Mouse (Mus musculus) cerebellum, adult 2 months (tissue): ENCODE results near the gene Shc4. TPM values are rescaled to one million over a fixed set of nuclear protein-coding genes. Genes with fewer than 3 reads are reported as not detected.

Experiments used
- DNase-seq, 2 experiments: peaks; one replicate each; pipeline ENCODE4 v3.0.0; 2021
- H3K27ac ChIP-seq: fragments of 200-500 bp; 2 replicates; pipeline ENCODE4 v1.5.1; 2012; ENCODE audit warnings: low read length, control low read depth, inconsistent platforms; ENCODE audit not compliant: insufficient read depth
- H3K27me3 ChIP-seq: fragments of 200-500 bp; 2 replicates; pipeline ENCODE4 v1.6.1; 2012; ENCODE audit warnings: inconsistent platforms, mild to moderate bottlenecking, low read length, moderate library complexity; ENCODE audit not compliant: control insufficient read depth, insufficient read depth
- H3K4me1 ChIP-seq: fragments of 200-500 bp; 2 replicates; pipeline ENCODE4 v1.6.1; 2011; ENCODE audit warnings: low read length; ENCODE audit not compliant: control insufficient read depth, insufficient read depth
- H3K4me3 ChIP-seq: fragments of 200-500 bp; replicated peaks from 2 replicates; pipeline ENCODE3; 2011; ENCODE audit warnings: mild to moderate bottlenecking, low read depth, low read length, control low read depth; ENCODE audit not compliant: insufficient read depth
- CTCF ChIP-seq: fragments of 200-500 bp; IDR thresholded peaks from 2 replicates; pipeline ENCODE4 v1.5.1; 2011; ENCODE audit warnings: low read depth, mild to moderate bottlenecking, control low read depth, low read length, moderate library complexity, borderline replicate concordance; ENCODE audit not compliant: insufficient read depth
- POLR2A ChIP-seq: fragments of 200-500 bp; IDR thresholded peaks from 2 replicates; pipeline ENCODE4 v1.6.1; 2011; ENCODE audit warnings: low read length, control low read depth, borderline replicate concordance; ENCODE audit not compliant: insufficient read depth
- WGBS: fragments of 180-500 bp; shearing (Covaris S2); methylation state at CpG from one replicate; pipeline ENCODE4 v1.1.7; 2018; 5-methylcytosine and 5-hydroxymethylcytosine counted together
- polyA plus RNA-seq: library from polyadenylated mRNA; depleted of rRNA; stranded (reverse); fragments of >200 nt; gene quantifications from 2 replicates; pipeline ENCODE4 v1.2.3, GENCODE M21; 2012

Shc4 gene
- polyA plus RNA-seq, 1 experiment, result 7.0 TPM

DNA sequence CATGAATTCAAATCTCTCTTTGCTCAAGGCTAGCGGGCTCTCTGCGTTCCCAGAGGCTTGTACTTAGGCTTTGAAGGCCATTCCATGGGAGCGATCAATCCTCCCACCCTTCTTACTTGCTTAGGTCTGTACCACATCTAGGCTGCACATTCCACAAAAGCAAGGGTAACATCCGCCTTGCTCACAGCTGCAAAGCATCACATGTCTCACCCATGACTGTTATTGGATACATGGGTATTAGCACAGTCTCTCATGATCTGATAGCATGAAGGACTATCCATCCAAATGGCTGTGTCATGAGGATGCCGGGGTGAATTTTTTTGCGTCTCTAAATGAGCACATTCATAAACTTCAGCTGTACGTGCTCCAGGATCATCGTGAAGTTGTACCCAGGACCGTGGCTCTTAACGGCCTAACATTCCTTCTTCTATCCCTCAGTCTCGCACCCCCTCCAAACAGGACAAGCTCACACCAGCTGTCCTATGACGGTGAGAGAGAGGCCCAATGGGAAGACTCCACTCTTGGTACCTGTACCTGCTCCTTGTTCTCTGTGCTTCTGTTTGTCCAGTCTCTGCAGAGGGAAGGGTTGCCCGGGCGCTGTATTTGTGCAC lies 73.1 kb downstream of the Shc4 start:
- Histone ChIP-seq H3K4me3 (no peak overlapping the region), H3K27ac (no peak overlapping the region), H3K4me1 (no peaks in the 10 kb centered on the region), H3K27me3 (no peaks in the 10 kb centered on the region)
- 93% methylated on average over 14 of the region's 14 CpGs for WGBS
- DNase-seq, result no peak
- TF ChIP-seq CTCF (no peak), POLR2A (no peak)

GRCm38 (mm10) chr2:125650038-125650437 lies 73.9 kb downstream of the Shc4 start:
- no peaks in the 10 kb centered on the region for H3K4me1 ChIP-seq
- TF ChIP-seq POLR2A (no peak), CTCF (no peak)
- H3K4me3 ChIP-seq, result no peak overlapping the region
- H3K27me3 ChIP-seq, result no peaks in the 10 kb centered on the region
- DNase-seq, result no peak
- no peak overlapping the region for H3K27ac ChIP-seq
- WGBS, result 88% methylated on average over 5 of the region's 5 CpGs

DNA sequence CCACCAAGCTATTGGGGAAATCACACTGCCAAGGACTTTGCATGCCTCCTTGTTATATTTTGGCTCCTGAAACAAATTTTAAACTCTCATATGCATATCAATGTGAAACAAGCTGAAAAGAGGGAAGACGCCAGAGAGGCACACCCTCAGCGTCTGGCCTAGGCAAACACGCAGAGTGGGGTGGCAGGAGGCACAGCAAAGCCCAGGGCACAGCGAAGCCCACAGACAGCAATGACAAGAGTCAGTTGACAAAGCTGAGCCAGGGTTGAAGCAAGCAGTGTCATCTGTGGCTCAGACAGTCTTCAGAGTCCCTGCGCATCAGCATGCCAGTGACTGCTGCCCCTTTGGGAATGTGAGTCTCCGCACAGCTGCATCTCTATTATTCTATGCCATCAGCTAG lies 79.0 kb downstream of the Shc4 start:
- TF ChIP-seq CTCF (no peak), POLR2A (no peak)
- 38% methylated on average over 6 of the region's 6 CpGs for WGBS
- H3K27me3 ChIP-seq, result no peaks in the 10 kb centered on the region

GRCm38 (mm10) chr2:125637331-125637730 lies 86.6 kb downstream of the Shc4 start:
- H3K27me3 ChIP-seq, result no peaks in the 10 kb centered on the region
- 84% methylated on average over 7 of the region's 7 CpGs for WGBS
- no peaks in the 10 kb centered on the region for H3K4me1 ChIP-seq
- DNase-seq, result no peak
- H3K27ac ChIP-seq, result no peak overlapping the region
- TF ChIP-seq POLR2A (no peak), CTCF (no peak)
- no peak overlapping the region for H3K4me3 ChIP-seq

More for the DNA sequence above, 79.0 kb downstream of the Shc4 start:
- no peak overlapping the region for H3K27ac ChIP-seq
- H3K4me3 ChIP-seq, result no peak overlapping the region
- H3K4me1 ChIP-seq, result no peaks in the 10 kb centered on the region
- no peak for DNase-seq

GRCm38 (mm10) chr2:125630010-125630409 lies 93.9 kb downstream of the Shc4 start:
- Histone ChIP-seq H3K27me3 (no peaks in the 10 kb centered on the region), H3K4me1 (no peaks in the 10 kb centered on the region), H3K4me3 (no peak overlapping the region), H3K27ac (no peak overlapping the region)
- TF ChIP-seq POLR2A (no peak), CTCF (no peak)
- DNase-seq, result no peak
- 98% methylated on average over 2 of the region's 2 CpGs for WGBS

DNA sequence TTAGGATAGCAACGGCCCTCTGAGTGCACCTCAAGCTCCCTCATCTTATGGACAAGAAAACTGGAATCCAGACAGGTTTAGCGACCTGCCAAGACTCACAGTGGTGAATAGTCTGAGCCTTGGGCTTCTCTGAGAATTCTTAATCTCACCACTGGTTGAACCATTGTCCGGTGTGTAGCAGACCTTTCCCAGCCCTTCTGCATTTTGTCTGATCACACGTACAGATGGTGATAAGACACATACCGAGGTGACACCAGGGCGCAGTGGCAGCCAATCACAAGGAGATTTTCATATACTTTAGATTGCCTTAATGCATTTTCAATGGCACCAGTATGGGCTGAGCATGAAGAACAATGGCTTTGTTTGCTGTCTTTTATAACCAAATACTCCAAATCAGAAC lies 95.5 kb downstream of the Shc4 start:
- no peaks in the 10 kb centered on the region for H3K27me3 ChIP-seq
- H3K4me3 ChIP-seq, result no peak overlapping the region
- DNase-seq, result no peak
- TF ChIP-seq CTCF, result no peak
- TF ChIP-seq POLR2A, result no peak
- H3K4me1 ChIP-seq, result no peaks in the 10 kb centered on the region
- no peak overlapping the region for H3K27ac ChIP-seq
- WGBS, result 87% methylated on average over 6 of the region's 6 CpGs

GRCm38 (mm10) chr2:125626536-125626935 lies 97.4 kb downstream of the Shc4 start:
- peak in 1 of 2 experiments; percentile 6 for DNase-seq
- no peaks in the 10 kb centered on the region for H3K27me3 ChIP-seq
- H3K4me3 ChIP-seq, result no peak overlapping the region
- no peaks in the 10 kb centered on the region for H3K4me1 ChIP-seq
- WGBS, result 48% methylated on average over 4 of the region's 4 CpGs
- H3K27ac ChIP-seq, result no peak overlapping the region
- TF ChIP-seq POLR2A (no peak), CTCF (no peak)

DNA sequence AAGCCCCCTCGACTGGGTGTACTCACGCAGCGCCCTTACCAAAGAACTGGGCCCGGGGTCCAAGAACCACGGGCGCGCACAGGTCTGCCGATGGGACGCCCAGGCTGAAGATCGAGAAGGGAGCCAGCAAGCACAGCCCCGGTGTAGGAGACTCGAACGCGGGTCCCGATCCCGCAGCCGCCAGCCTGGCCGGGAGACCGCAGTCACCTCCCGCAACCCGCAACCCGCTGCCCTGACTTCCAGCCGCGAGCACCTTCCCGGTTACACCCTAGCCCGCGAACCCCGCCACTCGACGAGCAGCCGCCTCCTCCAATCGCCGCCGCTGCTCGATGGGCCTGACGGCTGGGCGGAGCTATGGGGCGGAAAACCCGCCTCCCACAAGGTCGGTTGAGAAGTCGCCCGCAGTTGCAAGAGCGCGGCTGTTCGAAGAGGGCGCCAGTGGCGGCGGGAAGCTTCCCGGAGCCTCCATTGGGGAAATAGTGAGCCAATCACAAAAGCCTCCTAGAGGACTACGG lies 99.1 kb downstream of the Shc4 start, which contains the start of gene Cep152:
TSS of gene Cep152 (minus strand) at position 277 of the 515 bp plus-strand sequence.
- H3K27me3 ChIP-seq, result no peaks in the 10 kb centered on the region
- DNase-seq, result peak; percentile 97 to 98
- under 1% methylated on average over 50 of the region's 50 CpGs for WGBS
- H3K4me3 ChIP-seq, result peak within 1 kb of the TSS; percentile 67
- no peaks in the 10 kb centered on the region for H3K4me1 ChIP-seq
- H3K27ac ChIP-seq, result no peak within 1 kb of the TSS
- no peak for TF ChIP-seq CTCF
- peak; percentile 39; the same call in 1 of the 2 replicates for TF ChIP-seq POLR2A
